Mouse (Mus musculus) CH12.LX (cell line): ENCODE measurements around the gene Zfp507.

Experiments used
- CTCF ChIP-seq, 2 experiments: IDR thresholded peaks in 1 of 2; conservative IDR thresholded peaks in 1 of 2; 2 replicates each; pipeline ENCODE4 v1.5.1; 2011 to 2012; ENCODE audit warnings: low read depth in 2 of 2, low read length in 2 of 2, improper control_type of control experiment in 1 of 2, inconsistent platforms in 1 of 2, mild to moderate bottlenecking in 1 of 2, moderate library complexity in 1 of 2
- GABPA ChIP-seq: IDR thresholded peaks from 2 replicates; pipeline ENCODE4 v1.6.1; 2012; ENCODE audit warnings: low read depth, low read length, improper control_type of control experiment, inconsistent platforms; ENCODE audit not compliant: insufficient replicate concordance
- MAFK ChIP-seq: IDR thresholded peaks from 2 replicates; pipeline ENCODE4 v1.6.1; 2011; ENCODE audit warnings: low read length, improper control_type of control experiment; ENCODE audit not compliant: insufficient replicate concordance
- MAX ChIP-seq: IDR thresholded peaks from 2 replicates; pipeline ENCODE4 v1.6.1; 2011; ENCODE audit warnings: low read length, improper control_type of control experiment
- MYC ChIP-seq: IDR thresholded peaks from 2 replicates; pipeline ENCODE4 v1.6.1; 2011; ENCODE audit warnings: low read depth, mild to moderate bottlenecking, improper control_type of control experiment, low read length
- POLR2A ChIP-seq: IDR thresholded peaks from 2 replicates; pipeline ENCODE4 v1.6.1; 2011; ENCODE audit warnings: low read depth, mild to moderate bottlenecking, improper control_type of control experiment, low read length
- USF1 ChIP-seq: IDR thresholded peaks from 2 replicates; pipeline ENCODE4 v1.6.1; 2014; ENCODE audit warnings: low read depth, mild to moderate bottlenecking, inconsistent platforms, low read length, improper control_type of control experiment
- ZNF384 ChIP-seq: IDR thresholded peaks from 2 replicates; pipeline ENCODE4 v1.6.1; 2012; ENCODE audit warnings: low read depth, low read length, improper control_type of control experiment, inconsistent platforms

DNA sequence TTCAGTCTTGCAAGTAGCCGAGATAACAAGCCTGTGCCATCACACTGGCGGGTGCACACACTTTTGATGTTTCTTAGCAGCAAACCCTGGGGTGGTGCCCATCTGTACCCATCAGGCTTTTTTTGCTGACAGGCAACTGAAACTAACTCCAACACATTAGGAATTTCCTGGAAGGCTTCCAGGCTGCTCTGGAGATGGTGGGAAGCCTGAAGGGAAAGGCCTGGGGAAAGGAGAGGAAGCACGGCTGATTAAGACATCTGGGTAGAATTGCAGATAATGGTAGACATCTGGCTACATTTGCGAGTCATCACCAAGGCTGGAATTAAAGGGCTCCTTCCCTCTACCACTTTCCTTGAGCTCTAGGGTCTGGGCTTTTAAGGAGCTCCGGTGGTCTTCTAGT is 47.6 kb upstream of the Zfp507 start:
- no peak for TF ChIP-seq MAFK
- no peak for TF ChIP-seq MAX
- TF ChIP-seq CTCF (conservative IDR thresholded peaks at IDR 0.05 in 1 of 2, IDR thresholded peaks at IDR 0.05 in 1 of 2; ENCODE audit: low read depth in 2 of 2, low read length in 2 of 2): no peak
- TF ChIP-seq POLR2A: no peak
- no peak for TF ChIP-seq ZNF384
- TF ChIP-seq USF1: no peak
- TF ChIP-seq GABPA: no peak
- TF ChIP-seq MYC: no peak
